ENCODE assay signal across 14 mouse cellular contexts in the genomic region with DNA sequence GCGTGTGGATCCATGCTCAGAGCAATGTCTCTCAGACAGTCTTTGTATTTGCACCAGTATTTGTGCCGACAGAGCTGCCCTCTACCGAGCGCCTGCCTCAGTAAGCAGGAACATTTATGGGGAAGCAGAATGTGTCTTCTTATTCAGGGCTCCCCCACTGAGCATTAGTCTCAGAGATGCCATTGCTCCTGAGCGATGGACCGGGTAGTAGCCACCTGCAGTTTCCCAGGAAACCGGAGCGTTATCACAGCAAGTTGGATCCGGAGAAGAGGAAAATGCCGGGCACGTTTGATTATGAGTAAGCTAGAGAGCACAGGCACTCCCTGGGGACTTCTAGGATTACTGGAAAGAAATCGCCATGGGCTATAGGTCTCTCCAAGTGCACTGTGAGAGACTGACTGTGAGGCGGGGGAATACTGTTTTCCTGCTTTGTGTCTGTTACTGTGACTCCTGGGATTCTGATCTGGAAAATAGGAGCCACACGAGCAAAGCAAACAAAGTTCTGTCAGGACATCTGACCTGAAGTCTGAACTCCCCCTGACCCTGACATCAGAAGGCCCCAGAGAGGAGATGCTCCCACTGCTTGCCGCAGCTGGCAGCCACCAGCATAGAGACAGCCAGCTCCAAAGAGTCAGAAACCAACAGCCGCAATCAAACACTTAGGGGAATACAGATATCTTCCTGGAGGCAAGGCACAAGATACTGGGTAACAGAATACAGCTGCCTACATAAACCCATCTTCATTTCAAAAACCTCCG.
A peak's percentile ranks its signal among the peaks of the same experiment; 100 is the strongest.
DNase-seq lines count a peak whose midpoint lies in the region; ATAC-seq and TF ChIP-seq lines count a peak whose summit lies in the region.
"Had no signal": no experiment of that assay in that cellular context is flagged by ENCODE, and none has a peak within 500 bp of the region (broad histone marks: within the 10 kb centered on the region; RNA-seq: fewer than 3 reads in every experiment).

No protein-coding gene starts in this region.

- H3K4me3 ChIP-seq in hindbrain, embryonic 13.5 days = peak overlapping the region; percentile 19
- no peak overlapping the region for H3K4me3 ChIP-seq in neural tube, embryonic 12.5 days
- no peak overlapping the region for H3K4me3 ChIP-seq in kidney, adult 2 months (ENCODE audit: insufficient read depth, low read depth, low read length)
- H3K4me3 ChIP-seq: limb, embryonic 13.5 days; stomach, embryonic 15.5 days had no signal

- H3K9me3 ChIP-seq in hindbrain, embryonic 13.5 days = no peaks in the 10 kb centered on the region
- no peaks in the 10 kb centered on the region; the same call in 1 of the 2 replicates for H3K9me3 ChIP-seq in neural tube, embryonic 12.5 days
- H3K9me3 ChIP-seq: limb, embryonic 13.5 days; stomach, embryonic 15.5 days had no signal

- H3K4me1 ChIP-seq in hindbrain, embryonic 13.5 days (replicated peaks) = peaks cover 11% of the 10 kb centered on the region
- H3K4me1 ChIP-seq in neural tube, embryonic 12.5 days = peaks cover 9% of the 10 kb centered on the region
- H3K4me1 ChIP-seq in kidney, adult 2 months (ENCODE audit: control insufficient read depth, insufficient read depth, low read length) = no peaks in the 10 kb centered on the region
- H3K4me1 ChIP-seq: limb, embryonic 13.5 days; stomach, embryonic 15.5 days had no signal

- peak; percentile 75 for ATAC-seq in hindbrain, embryonic 13.5 days (ENCODE audit: low FRiP score)
- ATAC-seq in neural tube, embryonic 12.5 days (ENCODE audit: low FRiP score, low read depth) = peak; percentile 79
- ATAC-seq: Patski had no signal

- TF ChIP-seq CTCF in kidney, adult 2 months (conservative IDR thresholded peaks at IDR 0.05; ENCODE audit: insufficient read depth, insufficient read length, low read depth, low read length) = no peak

- TF ChIP-seq POLR2A in kidney, adult 2 months (IDR thresholded peaks at IDR 0.05; ENCODE audit: low read depth, low read length) = no peak

- DNase-seq in cerebellum, postnatal 14 days = peak; percentile 20 to 26
- no peak for DNase-seq in cerebellum, postnatal 4 days (ENCODE audit: low spot score in 2 of 2)
- DNase-seq in embryo, embryonic 9.5 days (ENCODE audit: extremely low spot score) = peak; percentile 37
- DNase-seq in layer of hippocampus, postnatal 25 days (ENCODE audit: extremely low spot score in 1 of 2, low spot score in 1 of 2) = no peak
- DNase-seq in ovary, postnatal 36 days (ENCODE audit: low spot score) = no peak
- no peak for DNase-seq in kidney, adult 2 months
- DNase-seq: B cell, adult 2 months; kidney, adult 9 months had no signal

- H3K27me3 ChIP-seq in hindbrain, embryonic 13.5 days = no peaks in the 10 kb centered on the region
- H3K27me3 ChIP-seq in neural tube, embryonic 12.5 days (replicated peaks) = no peaks in the 10 kb centered on the region
- no peaks in the 10 kb centered on the region; the same call in 1 of the 2 replicates for H3K27me3 ChIP-seq in kidney, adult 2 months (replicated peaks; ENCODE audit: control insufficient read depth, insufficient read depth, low read length)
- H3K27me3 ChIP-seq: limb, embryonic 13.5 days; stomach, embryonic 15.5 days had no signal

- H3K9ac ChIP-seq in hindbrain, embryonic 13.5 days = peak overlapping the region; percentile 40; the same call in 1 of the 2 replicates
- no peak overlapping the region for H3K9ac ChIP-seq in neural tube, embryonic 12.5 days
- H3K9ac ChIP-seq: limb, embryonic 13.5 days; stomach, embryonic 15.5 days had no signal

- H3K4me2 ChIP-seq in hindbrain, embryonic 13.5 days = peak overlapping the region; percentile 47
- peak overlapping the region; percentile 49 for H3K4me2 ChIP-seq in neural tube, embryonic 12.5 days (replicated peaks)
- H3K4me2 ChIP-seq: limb, embryonic 13.5 days; stomach, embryonic 15.5 days had no signal

- H3K27ac ChIP-seq in hindbrain, embryonic 13.5 days = peak overlapping the region; percentile 31; the same call in 1 of the 2 replicates
- H3K27ac ChIP-seq in neural tube, embryonic 12.5 days = no peak overlapping the region; the same call in 1 of the 2 replicates
- no peak overlapping the region for H3K27ac ChIP-seq in kidney, adult 2 months (ENCODE audit: insufficient read depth, low read depth, low read length)
- H3K27ac ChIP-seq: limb, embryonic 13.5 days; macrophage; stomach, embryonic 15.5 days had no signal

- 16% methylated on average over 17 of the region's 17 CpGs for WGBS in hindbrain, embryonic 13.5 days
- WGBS in neural tube, embryonic 12.5 days = 28% methylated on average over 17 of the region's 17 CpGs
- 20% methylated on average over 17 of the region's 17 CpGs for WGBS in kidney, adult 2 months

- H3K36me3 ChIP-seq in hindbrain, embryonic 13.5 days = no peaks in the 10 kb centered on the region
- H3K36me3 ChIP-seq in neural tube, embryonic 12.5 days = no peaks in the 10 kb centered on the region
- no peaks in the 10 kb centered on the region for H3K36me3 ChIP-seq in kidney, adult 2 months (ENCODE audit: control insufficient read depth, insufficient read depth, low read length)
- H3K36me3 ChIP-seq: limb, embryonic 13.5 days; stomach, embryonic 15.5 days had no signal

Comparison
In these comparisons a context has a peak if more than half of its experiments do, and no peak if none do; other contexts are left out.
1. DNase-seq: peak in cerebellum, postnatal 14 days (2 of 2) and embryo, embryonic 9.5 days (single experiment); none in cerebellum, postnatal 4 days (0 of 2), layer of hippocampus, postnatal 25 days (0 of 2), ovary, postnatal 36 days (single experiment) and kidney, adult 2 months (single experiment).